Mouse (Mus musculus) frontal cortex, postnatal 10 days (tissue): ENCODE results near the gene Eif4a1.
"Not testable (repeated sequence)": the region's sequence is repeated elsewhere in the genome, so short reads cannot be mapped to it uniquely, and the experiment has no call there.

Experiments
- DNase-seq, 2 experiments: peaks; one replicate each; pipeline ENCODE4 v3.0.0; 2022; ENCODE audit warnings: low spot score in 2 of 2, mixed read lengths in 1 of 2

The Eif4a1 gene

DNA sequence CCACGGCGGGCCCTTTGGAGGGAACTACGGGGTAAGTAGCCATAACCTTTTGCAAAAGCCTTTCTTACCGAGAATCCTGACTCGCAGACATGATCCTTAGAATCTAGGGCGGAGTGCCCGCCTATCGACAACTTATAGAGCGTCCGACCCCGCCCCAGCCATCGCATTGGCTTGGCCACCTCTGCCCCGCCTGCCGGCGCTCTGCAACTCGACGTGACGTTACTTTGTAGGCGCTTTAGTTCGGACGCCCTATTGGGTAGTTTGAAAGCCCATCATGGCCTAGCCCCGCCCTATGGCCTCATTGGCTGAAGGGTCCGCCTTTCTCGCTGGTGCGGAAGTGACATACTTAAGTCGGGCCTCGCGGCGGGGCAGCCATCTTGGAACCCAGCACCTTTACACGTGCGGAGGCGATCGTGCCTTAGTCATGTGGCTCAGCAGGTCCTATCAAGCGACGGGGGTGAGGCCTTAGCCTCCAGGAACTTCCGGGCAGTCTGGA lies at the start of gene Eif4a1:
Gene Eif4a1 (minus strand): TSS at position 213 of the 496 bp plus-strand sequence.
- DNase-seq: peak; percentile 100

DNA sequence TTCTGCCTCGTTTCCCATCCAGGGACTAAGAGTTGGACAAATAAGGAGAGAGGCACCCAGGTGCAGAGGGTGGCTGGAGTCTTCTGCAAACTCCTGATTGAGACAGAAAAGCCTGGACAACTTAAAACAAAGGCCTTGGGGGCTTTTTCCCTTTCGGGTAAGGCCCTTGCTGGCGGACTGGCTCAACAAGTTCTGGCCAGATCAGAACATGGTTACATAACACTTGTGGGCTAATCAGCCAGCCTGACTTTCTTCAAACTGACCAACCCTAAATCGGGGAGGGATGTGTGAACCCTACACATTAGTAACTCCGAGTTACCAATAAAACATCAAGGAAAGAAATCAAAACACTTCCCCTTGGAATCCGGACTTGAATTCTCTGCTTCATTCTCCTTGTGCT lies 48.6 kb upstream of the Eif4a1 start:
- DNase-seq: no peak

DNA sequence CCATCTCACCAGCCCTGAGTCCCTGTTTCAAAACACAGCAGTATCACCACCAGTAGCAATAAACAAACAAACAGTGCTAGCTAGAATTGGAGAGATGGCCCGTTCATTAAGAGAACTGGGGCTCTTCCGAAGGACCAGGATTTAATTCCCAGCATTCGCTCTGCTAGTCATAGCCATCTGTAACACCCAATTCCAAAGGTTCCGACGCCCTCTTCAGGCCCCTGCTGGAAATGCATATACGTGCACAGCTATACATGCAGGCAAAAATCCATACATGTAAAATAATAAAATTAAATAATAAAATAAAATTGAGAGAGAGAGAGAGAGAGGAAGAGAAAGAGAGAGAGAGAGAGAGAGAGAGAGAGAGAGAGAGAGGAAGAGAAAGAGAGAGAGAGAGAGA lies 47.2 kb upstream of the Eif4a1 start:
- no peak for DNase-seq

DNA sequence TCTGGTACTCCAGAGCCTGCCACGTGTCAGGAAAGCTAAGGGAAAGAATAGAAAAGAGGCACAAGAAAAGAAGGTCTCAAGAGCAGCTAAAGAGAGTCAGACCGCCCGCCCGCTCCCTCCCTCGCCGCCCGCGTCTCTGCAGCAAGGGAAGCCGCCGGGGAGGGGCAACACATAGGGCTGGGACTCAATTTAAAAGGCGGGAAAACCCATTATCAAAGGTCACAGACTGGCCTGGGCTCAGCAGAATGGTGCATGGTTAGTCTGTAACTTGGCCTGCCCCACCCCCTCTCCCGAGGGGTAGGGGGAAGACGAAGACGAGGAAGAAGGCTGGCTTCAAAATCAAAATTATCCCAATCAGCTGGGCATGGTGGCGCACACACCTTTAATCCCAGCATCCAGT lies 46.4 kb upstream of the Eif4a1 start:
- no peak for DNase-seq

DNA sequence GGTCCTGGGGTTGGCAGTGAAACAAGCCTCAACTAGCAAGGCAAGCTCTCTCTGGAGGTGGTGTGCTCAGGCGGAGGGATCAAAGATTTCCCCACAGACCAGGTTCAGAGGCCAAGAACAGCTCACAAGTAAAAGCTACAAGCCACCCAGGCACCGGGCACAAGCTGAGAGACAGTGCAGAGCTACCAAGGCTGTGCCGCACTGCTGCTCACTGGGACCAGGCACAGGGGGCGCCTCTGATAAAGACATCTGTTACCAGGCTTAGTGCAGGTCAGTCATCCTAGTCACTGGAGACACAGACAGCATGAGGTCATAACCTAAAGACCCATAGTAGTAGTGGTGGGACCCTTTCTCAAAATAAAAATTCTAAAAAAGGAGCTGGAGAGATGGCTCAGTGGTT lies 44.7 kb upstream of the Eif4a1 start:
- no peak for DNase-seq

DNA sequence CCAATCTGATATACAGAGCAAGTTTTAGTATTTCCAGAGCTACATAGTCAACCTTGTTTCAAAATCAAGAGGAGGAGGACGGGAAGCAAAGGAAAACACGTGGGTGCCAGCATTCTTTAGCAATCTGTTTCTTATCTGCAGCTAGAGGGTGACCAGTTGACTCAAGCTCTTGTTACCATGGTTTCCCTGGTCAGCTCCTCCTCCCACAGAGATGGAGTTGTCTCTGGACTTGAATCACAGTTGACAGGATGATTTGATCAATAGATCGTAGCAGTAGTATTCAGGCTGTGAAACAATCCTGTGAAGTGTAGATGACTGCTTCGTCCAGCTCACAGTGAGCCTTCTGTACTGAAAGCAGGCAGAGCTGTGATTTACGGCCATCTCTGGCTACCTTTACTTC lies 43.7 kb upstream of the Eif4a1 start:
- no peak for DNase-seq

DNA sequence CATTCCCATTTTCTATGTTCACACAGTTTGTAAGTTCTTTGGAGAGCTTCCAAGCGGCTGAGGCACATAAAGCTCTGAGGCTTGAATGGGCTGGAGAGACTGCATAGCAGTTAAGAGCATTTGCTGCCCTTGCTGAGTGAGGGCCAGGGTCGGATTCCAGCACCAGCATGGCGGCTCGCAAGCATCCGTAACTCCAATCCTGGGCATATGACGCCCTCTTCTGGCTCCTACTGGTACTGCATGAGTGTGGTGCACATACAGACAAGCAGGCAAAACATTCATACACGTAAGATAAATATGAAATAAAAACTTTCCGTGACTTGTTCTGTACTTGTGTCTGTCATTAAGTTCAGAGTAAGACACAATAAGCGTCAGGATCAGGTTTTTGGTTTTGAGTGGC lies 43.3 kb upstream of the Eif4a1 start:
- no peak for DNase-seq

DNA sequence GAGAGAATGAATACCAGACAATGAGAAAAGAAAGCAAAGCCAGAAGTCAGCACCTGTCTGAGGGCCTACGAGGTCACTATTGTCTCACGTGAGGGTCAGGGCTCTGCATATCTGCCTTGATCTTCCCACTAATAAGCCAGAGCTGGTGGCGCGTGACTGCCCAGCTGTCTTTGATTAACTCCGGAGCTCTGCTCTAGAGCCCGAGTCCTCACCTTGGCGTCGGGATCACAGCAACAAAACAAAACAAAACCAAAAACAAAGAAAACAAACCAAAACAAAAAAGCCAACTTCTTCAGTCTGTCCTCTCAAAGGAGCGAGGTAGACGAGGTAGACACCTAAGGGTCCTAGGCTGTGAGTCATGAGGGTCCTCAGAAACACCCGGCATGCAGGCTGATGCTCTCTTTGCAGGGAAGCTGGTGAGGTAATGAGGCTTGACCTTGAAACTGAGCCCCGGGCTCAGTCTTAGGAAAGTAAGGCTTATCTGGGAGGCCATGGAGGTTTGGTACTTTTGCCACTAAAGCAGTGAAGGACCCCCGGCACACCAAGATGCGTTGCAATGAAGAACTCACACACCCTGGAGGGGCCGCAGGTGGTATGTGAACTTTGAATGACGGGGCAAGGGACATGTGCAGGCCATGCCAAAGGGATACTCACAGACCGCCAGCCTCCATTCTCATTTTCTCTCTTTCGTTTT lies 42.6 kb upstream of the Eif4a1 start:
- DNase-seq: no peak

DNA sequence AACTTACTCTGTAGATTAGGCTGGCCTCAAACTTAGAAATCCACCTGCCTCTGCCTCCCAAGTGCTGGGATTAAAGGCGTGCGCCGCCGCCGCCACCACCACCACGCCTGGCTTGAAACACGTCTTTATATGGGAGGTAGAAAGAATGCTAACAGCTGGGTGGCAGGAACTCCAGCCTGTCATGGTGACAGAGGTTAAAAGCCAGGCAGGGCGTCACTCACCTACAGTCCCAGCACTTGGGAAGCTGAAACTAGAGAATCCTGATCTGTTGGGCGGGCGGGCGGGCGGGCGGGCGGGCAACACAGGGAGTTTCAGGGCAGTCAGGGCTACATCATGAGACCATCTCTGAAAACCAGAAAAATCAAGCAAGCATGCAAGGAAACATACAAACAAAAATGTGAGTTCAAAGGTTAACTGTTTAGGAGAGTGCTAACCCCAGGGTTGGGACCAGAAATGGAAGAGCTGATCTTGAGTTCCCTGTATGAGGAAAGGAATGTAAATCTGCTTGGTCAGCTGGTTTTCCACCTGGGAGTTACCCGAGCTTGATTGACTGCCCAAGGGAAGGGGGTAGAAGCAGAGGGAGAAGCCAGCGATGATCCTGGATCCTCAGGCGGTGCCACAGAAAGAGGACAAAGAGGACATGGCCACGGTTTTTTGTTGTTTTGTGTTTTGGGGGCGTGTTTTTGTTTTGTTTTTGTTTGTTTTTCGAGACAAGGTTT lies 40.9 kb upstream of the Eif4a1 start:
- no peak for DNase-seq

DNA sequence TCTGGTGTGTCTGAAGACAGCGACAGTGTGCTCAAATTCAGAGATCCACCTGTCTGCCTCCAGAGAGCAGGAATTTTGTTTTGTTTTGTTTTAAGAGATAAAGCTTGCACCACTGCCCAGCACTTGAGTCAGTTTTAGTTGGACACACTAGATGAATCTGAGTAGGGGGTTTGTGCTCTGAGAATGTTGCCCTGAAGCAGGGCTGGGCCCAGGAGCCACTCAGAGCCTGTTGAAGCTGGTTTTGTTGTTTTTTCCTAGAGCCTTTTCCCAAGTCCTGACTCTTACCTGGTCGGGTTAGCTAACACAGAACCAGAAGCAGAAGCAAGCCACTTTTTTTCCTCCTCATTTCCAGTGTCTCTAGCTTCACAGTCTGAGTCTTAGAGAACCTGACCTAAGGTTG lies 38.9 kb upstream of the Eif4a1 start:
- DNase-seq: no peak

DNA sequence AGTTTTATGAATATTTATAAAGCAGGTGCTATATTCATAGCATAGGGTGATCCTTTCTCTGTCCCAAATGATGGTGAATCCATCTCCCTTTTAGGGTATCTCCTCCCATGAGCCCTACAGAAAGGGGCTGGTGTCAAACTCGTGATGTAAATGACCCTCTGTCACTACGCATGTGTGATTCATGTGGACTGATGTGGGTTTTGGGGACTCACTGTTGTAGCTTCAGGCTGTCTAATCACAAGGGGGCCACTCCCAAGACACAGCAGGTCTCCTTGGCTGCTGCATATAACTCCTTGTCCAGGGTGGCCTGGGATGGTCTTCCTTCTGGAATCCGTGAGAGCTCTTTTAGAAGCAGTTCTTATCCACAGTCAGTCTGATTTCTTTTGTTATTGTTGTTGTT lies 38.2 kb upstream of the Eif4a1 start:
- DNase-seq: no peak

DNA sequence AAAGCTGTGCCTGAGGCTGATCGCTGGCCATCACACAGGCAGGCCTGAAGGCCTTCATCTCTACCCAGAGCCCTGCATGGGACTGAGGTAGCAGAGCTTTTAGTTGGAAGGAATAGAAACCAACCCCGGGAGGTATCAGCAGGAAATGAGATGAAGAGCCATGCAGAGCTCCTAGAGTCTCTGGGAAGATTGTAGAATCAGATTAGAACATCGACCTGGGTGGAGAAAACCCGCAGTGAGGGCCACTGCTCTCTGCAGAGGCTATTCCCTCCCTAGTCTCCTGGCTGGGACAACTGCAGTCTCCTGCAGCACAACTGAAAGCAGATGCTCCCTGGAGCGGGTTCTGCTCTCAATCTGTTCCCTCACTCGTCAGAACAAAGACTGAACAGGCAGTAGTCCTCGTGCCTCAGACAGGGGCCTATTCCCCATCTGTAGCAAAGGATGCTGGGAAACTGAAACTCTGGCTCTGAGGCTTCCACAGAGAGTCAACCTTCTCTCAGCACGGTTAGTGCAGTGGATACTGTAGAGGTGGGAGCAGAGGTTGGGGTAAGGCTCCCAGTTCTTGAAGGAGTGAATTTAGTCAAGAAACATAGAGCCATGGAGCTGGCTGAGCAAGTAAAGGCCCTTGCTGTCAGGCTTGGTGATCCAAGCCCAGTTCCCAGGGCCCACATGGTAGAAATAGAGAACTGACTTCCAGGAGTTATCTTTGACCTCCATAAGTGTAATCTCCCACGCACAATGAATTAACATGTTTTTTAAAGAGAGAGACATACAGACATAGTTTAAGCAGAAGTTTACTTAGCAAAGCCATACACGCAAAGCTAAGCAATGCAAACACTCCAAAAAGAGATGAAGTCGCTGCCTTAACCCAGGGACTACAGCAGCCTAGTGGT lies 37.6 kb upstream of the Eif4a1 start:
- DNase-seq: no peak

DNA sequence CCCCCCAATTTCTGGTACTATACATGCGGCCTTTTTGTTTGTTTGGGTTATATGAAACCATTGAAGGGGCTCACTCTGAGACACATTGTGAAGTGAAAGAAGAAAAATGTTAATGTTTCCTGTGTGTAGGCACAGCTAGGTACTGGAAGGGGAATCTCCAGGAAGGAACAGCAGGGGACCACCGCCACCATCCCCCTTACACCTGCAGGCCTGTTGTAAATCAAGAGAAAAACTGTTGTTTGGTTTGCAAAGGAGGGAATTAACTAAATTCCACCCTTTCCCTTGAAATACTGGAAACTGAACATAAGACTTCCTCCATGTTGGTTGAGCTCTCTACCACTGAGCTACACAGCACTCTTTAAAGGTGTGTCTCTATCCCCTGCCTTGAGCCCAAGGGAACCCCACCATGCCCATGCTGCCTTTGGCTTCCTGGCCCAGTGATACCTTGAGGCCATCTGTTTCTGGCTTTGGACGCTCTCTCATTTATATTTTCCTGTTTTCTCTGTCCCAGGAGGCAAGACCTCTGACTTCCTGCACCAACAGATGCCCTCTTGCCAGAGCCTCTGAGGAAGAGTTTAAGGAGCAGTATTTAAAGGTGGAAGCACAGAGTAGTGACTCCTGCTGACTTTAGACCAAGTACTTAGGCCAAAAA lies 36.5 kb upstream of the Eif4a1 start:
- no peak for DNase-seq

DNA sequence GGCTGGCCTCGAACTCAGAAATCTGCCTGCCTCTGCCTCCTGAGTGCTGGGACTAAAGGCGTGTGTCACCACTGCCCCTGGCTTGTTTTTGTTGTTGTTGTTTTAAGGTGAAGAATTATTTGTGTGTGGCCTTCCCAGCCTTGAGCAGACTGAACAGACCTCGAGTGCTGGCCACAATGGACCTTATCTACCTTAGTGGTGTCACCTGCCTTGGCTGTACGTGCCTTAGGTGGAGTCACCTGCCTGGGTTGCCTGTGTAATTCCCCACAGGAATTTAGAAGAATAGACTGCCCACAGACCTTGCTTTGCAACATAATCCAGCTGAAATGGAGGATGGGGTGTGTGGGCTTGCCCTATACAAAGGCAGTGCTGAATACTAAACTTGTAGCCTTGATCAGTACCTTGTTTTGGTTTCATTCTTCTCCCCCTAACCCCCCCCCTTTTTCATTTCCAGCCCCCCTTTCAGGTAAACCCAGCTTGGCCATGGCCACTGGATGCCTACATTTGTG lies 35.7 kb upstream of the Eif4a1 start:
- DNase-seq: no peak

DNA sequence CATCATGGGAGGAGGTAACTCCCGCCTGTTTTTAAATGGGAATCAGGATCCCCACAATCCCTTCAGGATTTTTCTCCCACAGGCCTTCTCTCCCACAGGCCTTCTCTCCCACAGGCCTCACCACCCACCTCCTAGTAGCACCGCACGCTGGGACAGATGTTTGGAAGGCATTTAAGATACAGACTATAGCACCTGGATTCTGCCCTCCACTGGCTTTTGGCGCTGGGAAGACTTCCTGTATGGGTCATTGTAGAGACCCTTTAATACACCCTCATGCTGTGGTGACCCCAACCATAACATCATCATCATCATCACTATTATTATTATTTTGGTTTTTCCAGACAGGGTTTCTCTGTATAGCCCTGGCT lies 35.2 kb upstream of the Eif4a1 start:
- DNase-seq: no peak

DNA sequence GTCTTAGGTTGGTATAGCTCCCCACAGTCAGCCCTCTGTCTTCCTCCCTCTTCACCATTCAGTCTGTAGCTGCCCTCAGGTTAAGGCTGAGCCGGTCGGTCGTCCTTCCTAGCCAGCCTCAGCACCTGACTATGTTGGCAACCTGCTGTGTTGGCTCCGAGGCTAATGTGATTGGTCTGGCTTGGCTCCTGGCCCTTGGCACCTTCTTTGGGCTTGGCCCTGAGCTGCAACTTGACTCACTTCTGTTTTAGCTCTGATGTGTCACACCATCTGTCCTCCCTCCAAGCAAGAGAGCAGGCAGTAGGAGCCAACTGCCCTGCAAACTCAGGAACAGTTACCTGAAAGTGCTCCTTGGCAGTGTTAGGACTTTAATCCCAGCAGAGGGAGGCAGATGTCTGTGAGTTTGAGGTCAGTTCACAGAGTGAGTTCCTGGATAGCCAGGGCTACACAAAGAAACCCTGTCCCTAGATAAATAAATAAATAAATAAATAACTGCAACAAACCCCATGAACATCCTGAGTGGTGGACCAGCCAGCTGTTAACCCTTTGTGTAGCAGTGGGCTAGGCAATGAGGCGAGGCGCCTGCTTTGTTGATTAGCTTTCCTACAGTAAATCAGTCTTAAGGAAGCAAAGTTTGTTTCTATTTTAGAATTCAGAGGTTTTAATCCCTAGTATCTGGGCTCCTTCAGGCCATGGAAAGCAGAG lies 34.7 kb upstream of the Eif4a1 start:
- no peak for DNase-seq

DNA sequence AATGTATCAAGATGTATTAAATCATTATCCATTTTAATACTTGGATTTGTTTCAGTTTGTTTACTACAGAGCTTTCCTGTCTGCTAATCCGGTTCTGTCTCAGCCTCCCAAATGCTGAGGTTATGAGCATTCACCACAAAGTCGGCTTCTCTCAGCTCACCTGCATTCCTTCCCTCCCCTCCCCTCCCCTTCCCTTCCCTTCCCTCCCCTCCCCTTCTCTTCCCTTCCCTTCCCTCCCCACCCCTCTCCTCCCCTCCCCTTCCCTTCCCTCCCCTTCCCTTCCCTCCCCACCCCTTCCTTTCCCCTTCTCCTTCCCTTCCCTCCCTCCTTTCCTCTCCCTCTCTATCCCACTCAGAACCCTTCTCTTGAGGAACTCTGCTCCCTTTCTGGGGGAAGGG lies 32.4 kb upstream of the Eif4a1 start:
- no peak for DNase-seq

DNA sequence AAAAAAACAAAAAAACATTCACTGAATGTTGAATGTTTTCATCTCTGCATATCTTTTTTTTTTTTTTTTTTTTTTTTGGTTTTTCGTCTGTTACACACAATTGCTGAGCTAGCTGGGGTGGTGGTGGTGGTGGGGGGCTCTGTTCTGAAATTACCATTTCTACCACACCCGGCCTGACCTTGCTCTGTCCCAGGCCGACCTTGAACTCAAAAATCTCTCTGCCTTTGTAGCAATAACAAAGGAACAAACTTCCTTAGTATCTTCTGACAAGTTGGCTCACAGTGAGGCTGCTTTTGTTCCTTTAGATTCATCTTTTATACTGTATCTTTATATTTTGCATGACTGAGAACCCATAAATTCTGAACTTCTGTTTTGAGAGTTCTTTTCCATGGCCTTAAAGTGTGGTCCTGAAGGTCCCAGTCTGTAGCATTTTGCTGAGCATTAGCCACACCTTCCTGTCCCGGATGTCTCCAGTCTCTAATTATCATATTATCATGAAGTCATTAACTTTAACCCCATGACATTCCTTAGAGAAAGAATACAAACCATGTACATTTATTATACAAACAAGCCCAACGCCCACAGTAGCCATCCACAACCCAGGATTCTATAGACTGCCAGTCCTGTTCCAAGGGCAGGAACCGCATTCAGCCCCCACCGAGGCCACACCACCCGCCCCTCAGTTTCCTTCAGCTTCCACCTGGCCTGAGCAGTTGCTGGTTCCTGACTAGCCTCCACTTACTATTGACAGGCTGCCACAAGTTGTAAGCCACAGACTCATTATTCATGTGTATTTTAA lies 31.8 kb upstream of the Eif4a1 start:
- DNase-seq: no peak

DNA sequence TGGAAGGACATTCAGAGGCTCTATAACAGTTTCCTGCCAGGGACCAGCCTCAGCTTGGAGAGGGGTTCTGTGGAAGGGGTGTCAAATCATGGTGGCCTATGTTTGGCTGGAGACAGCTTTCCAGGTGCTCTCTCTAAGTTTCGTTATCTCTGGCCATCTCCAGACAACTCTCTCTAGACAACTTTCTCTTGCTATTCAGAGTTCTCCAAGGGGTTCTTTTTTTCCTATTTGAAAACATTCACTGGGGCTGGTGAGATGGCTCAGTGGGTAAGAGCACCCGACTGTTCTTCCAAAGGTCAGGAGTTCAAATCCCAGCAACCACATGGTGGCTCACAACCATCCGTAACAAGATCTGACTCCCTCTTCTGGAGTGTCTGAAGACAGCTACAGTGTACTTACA lies 31.2 kb upstream of the Eif4a1 start:
- not testable (repeated sequence) for DNase-seq

DNA sequence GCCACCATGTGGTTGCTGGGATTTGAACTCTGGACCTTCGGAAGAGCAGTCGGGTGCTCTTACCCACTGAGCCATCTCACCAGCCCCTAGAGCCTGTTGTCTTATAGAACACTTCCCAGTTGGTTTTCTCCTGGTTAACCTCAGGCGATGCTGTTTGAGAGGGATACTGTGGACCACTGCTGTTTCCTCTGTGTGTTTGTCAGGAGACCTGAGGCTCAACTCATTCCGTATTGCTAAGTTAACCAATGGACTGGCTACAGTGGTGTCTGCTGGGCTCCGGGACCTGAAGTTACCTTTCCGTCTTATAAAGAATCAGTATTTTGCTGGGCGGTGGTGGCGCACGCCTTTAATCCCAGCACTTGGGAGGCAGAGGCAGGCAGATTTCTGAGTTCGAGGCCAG lies 30.7 kb upstream of the Eif4a1 start:
- DNase-seq: not testable (repeated sequence)
